Mouse (Mus musculus) midbrain, postnatal 0 days (tissue): Measurements from ENCODE around the gene Arhgap35. TPM values are rescaled to one million over a fixed set of nuclear protein-coding genes. Genes with fewer than 3 reads are reported as not detected.

ENCODE experiments used
- ATAC-seq: fragments of 200-750 bp; cut with Nextera tagmentation; 2 replicates; pipeline ENCODE4 v1.8.0; 2017; ENCODE audit warnings: moderate number of reproducible peaks, mild to moderate bottlenecking, moderate TSS enrichment, moderate library complexity; ENCODE audit not compliant: low FRiP score
- DNase-seq: peaks from one replicate; pipeline ENCODE4 v3.0.0-alpha.2; 2015; ENCODE audit warnings: low spot score
- H3K27ac ChIP-seq: fragments of 300-500 bp; sonication (generic); 2 replicates; pipeline ENCODE4 v1.5.1; 2014; ENCODE audit warnings: low read depth, mild to moderate bottlenecking, low read length, mixed read lengths
- H3K27me3 ChIP-seq: fragments of 300-500 bp; sonication (generic); 2 replicates; pipeline ENCODE4 v1.6.1; 2014; ENCODE audit warnings: low read length, control low read depth, mixed read lengths; ENCODE audit not compliant: insufficient read depth
- H3K36me3 ChIP-seq: fragments of 300-500 bp; sonication (generic); 2 replicates; pipeline ENCODE4 v1.6.1; 2014; ENCODE audit warnings: low read length, control low read depth, mixed read lengths; ENCODE audit not compliant: insufficient read depth
- H3K4me1 ChIP-seq: fragments of 300-500 bp; sonication (generic); 2 replicates; pipeline ENCODE4 v1.6.1; 2014; ENCODE audit warnings: mild to moderate bottlenecking, control low read depth, antibody characterized with exemption, low read length, mixed read lengths; ENCODE audit not compliant: insufficient read depth
- H3K4me2 ChIP-seq: fragments of 300-500 bp; sonication (generic); 2 replicates; pipeline ENCODE4 v1.6.1; 2014; ENCODE audit warnings: low read depth, mild to moderate bottlenecking, low read length, mixed read lengths; ENCODE audit not compliant: poor library complexity, severe bottlenecking
- H3K4me3 ChIP-seq: fragments of 300-500 bp; sonication (generic); 2 replicates; pipeline ENCODE4 v1.5.1; 2014; ENCODE audit warnings: low read depth, mild to moderate bottlenecking, low read length, moderate library complexity
- H3K9ac ChIP-seq: fragments of 300-500 bp; sonication (generic); replicated peaks from 2 replicates; pipeline ENCODE4 v1.6.1; 2014; ENCODE audit warnings: mild to moderate bottlenecking, low read length, moderate library complexity, mixed read lengths; ENCODE audit not compliant: poor library complexity, severe bottlenecking
- H3K9me3 ChIP-seq: fragments of 300-500 bp; sonication (generic); 2 replicates; pipeline ENCODE4 v1.6.1; 2016; ENCODE audit warnings: low read length, control low read depth
- CTCF ChIP-seq: IDR thresholded peaks from 2 replicates; pipeline ENCODE4 v1.5.1; 2016; ENCODE audit warnings: antibody characterized with exemption, mild to moderate bottlenecking
- WGBS: fragments of 180-500 bp; shearing (Covaris S2); extraction: QIAGEN DNeasy Blood & Tissue Kit; methylation state at CpG from one replicate; pipeline ENCODE4 v1.1.7; 2014; 5-methylcytosine and 5-hydroxymethylcytosine counted together
- polyA plus RNA-seq: library from polyadenylated mRNA; unstranded; fragments of >200 nt; fragmentation: Nextera tagmentation; extraction: Ambion mirVana; gene quantifications from 2 replicates; pipeline ENCODE4 v1.2.1, GENCODE M21; 2015
- total RNA-seq: library from RNA; depleted of rRNA; stranded (reverse); fragments of >200 nt; gene quantifications from 2 replicates; pipeline ENCODE4 v1.2.3, GENCODE M21; 2014

Gene Arhgap35
- total and polyA plus RNA-seq, 2 experiments from 2014 or later = 26.9 to 157 TPM

- no peak for ATAC-seq
- no peak for TF ChIP-seq CTCF
- no peak overlapping the region for H3K4me3 ChIP-seq
- no peak overlapping the region for H3K9ac ChIP-seq
- H3K27me3 ChIP-seq = no peaks in the 10 kb centered on the region
- H3K27ac ChIP-seq = no peak overlapping the region
- H3K36me3 ChIP-seq = no peaks in the 10 kb centered on the region
- DNase-seq = no peak
- 81% methylated on average over 3 of the region's 3 CpGs for WGBS
- no peaks in the 10 kb centered on the region; the same call in 1 of the 2 replicates for H3K4me1 ChIP-seq
- H3K4me2 ChIP-seq = no peak overlapping the region
- H3K9me3 ChIP-seq = no peaks in the 10 kb centered on the region
These were observed 60.6 kb downstream of the Arhgap35 start for GRCm38 (mm10) chr7:16554215-16554614.

- DNase-seq (no peak), ATAC-seq (no peak)
- Histone ChIP-seq H3K4me3 (no peak overlapping the region), H3K9me3 (no peaks in the 10 kb centered on the region), H3K27ac (no peak overlapping the region), H3K4me1 (no peaks in the 10 kb centered on the region; the same call in 1 of the 2 replicates), H3K9ac (no peak overlapping the region), H3K4me2 (no peak overlapping the region), H3K27me3 (no peaks in the 10 kb centered on the region), H3K36me3 (peaks cover 3% of the 10 kb centered on the region; the same call in 1 of the 2 replicates)
- WGBS = 81% methylated on average over 1 of the region's 1 CpGs
- TF ChIP-seq CTCF = no peak
These were observed 63.2 kb downstream of the Arhgap35 start for GRCm38 (mm10) chr7:16551581-16551980.

GRCm38 (mm10) chr7:16549299-16549698, 65.5 kb downstream of the Arhgap35 start:
- Histone ChIP-seq H3K9me3 (no peaks in the 10 kb centered on the region), H3K4me1 (no peaks in the 10 kb centered on the region), H3K27ac (no peak overlapping the region), H3K4me3 (no peak overlapping the region), H3K4me2 (no peak overlapping the region), H3K36me3 (peaks cover 10% of the 10 kb centered on the region), H3K9ac (no peak overlapping the region), H3K27me3 (no peaks in the 10 kb centered on the region)
- ATAC-seq (no peak), DNase-seq (no peak)
- 96% methylated on average over 1 of the region's 1 CpGs for WGBS
- TF ChIP-seq CTCF = no peak

GRCm38 (mm10) chr7:16544770-16545169, 70.0 kb downstream of the Arhgap35 start:
- Histone ChIP-seq H3K27me3 (no peaks in the 10 kb centered on the region), H3K4me3 (no peak overlapping the region), H3K4me2 (no peak overlapping the region), H3K4me1 (no peaks in the 10 kb centered on the region), H3K36me3 (peaks cover 10% of the 10 kb centered on the region), H3K9ac (no peak overlapping the region), H3K9me3 (no peaks in the 10 kb centered on the region), H3K27ac (no peak overlapping the region)
- 76% methylated on average over 8 of the region's 8 CpGs for WGBS
- DNase-seq = no peak
- ATAC-seq = no peak
- TF ChIP-seq CTCF = no peak

GRCm38 (mm10) chr7:16537220-16537903, 77.4 kb downstream of the Arhgap35 start:
- no peak overlapping the region for H3K9ac ChIP-seq
- TF ChIP-seq CTCF = no peak
- H3K4me3 ChIP-seq = no peak overlapping the region
- no peaks in the 10 kb centered on the region for H3K4me1 ChIP-seq
- ATAC-seq = no peak
- H3K27ac ChIP-seq = no peak overlapping the region
- H3K9me3 ChIP-seq = no peaks in the 10 kb centered on the region
- H3K36me3 ChIP-seq = 0 out of 2 replicates have a peak, but pooled peaks cover 4% of the 10 kb centered on the region
- no peak overlapping the region for H3K4me2 ChIP-seq
- 89% methylated on average over 5 of the region's 5 CpGs for WGBS
- no peak for DNase-seq
- no peaks in the 10 kb centered on the region for H3K27me3 ChIP-seq

- DNase-seq = no peak
- Histone ChIP-seq H3K4me1 (no peaks in the 10 kb centered on the region), H3K27me3 (no peaks in the 10 kb centered on the region), H3K27ac (no peak overlapping the region), H3K9me3 (no peaks in the 10 kb centered on the region), H3K36me3 (no peaks in the 10 kb centered on the region; the same call in 1 of the 2 replicates), H3K4me2 (no peak overlapping the region), H3K9ac (no peak overlapping the region), H3K4me3 (no peak overlapping the region)
- WGBS = 87% methylated on average over 2 of the region's 2 CpGs
- no peak for TF ChIP-seq CTCF
- ATAC-seq = no peak
These were observed 88.8 kb downstream of the Arhgap35 start for GRCm38 (mm10) chr7:16525995-16526394.
